Mouse (Mus musculus): ENCODE measurements around the gene Il6st.

Il6st gene

DNA sequence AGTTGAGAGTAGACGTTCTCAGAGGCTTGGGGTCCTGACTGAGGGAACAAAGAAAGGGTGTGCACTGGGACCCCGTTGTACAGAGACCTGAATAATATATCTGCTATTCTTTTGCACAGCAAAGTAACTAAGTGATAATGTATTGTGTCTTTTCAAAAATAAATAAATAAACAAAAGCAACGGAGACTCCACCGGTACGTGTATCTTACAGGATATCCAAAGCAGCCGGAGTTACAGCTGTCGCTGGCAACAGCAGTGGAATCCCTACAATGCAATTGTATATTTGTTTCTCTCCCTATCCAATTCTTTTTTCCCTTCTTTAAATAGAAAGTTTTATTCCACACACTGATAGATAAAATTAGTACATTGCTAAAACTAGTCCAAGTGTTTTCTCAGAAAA, 15.2 kb downstream of the Il6st start:
- no peak for ATAC-seq (ENCODE audit: insufficient number of reproducible peaks, low FRiP score, low TSS enrichment)

DNA sequence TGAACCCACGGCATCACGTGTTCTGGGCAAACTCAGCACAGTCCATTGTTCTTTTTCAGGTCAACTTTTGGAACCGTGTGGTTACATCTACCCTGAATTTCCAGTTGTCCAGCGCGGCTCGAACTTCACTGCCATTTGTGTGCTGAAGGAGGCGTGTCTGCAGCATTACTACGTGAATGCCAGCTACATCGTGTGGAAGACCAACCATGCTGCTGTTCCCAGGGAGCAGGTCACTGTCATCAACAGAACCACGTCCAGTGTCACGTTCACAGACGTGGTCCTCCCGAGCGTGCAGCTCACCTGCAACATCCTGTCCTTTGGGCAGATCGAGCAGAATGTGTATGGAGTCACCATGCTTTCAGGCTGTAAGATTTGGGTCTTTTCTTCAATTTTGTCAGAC, 16.1 kb downstream of the Il6st start:
- ATAC-seq (ENCODE audit: insufficient number of reproducible peaks, low FRiP score, low TSS enrichment), result no peak

DNA sequence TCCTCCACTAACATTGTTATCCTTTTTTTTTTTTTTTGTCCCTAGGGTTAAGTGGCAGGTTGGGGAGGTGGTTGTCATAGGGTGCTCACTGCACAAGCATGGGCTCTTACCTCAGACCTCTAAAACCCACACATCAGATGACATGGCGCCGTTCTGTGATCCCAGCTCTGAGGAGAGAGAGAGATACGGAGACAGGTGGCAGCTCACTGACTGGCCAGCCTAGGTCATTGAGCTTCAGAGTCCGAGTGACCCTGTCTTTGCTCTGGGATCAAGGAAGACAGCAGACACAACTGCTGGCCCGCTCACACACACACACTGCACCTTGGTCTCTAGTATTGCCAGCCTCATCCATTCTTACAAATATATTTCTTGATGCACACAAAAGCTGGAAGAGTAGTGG, 18.7 kb downstream of the Il6st start:
- no peak for ATAC-seq (ENCODE audit: insufficient number of reproducible peaks, low FRiP score, low TSS enrichment)

GRCm38 (mm10) chr13:112483015-112483414, 19.1 kb downstream of the Il6st start:
- no peak for ATAC-seq (ENCODE audit: insufficient number of reproducible peaks, low FRiP score, low TSS enrichment)

GRCm38 (mm10) chr13:112486236-112486635, 22.4 kb downstream of the Il6st start:
- ATAC-seq (ENCODE audit: insufficient number of reproducible peaks, low FRiP score, low TSS enrichment), result no peak

DNA sequence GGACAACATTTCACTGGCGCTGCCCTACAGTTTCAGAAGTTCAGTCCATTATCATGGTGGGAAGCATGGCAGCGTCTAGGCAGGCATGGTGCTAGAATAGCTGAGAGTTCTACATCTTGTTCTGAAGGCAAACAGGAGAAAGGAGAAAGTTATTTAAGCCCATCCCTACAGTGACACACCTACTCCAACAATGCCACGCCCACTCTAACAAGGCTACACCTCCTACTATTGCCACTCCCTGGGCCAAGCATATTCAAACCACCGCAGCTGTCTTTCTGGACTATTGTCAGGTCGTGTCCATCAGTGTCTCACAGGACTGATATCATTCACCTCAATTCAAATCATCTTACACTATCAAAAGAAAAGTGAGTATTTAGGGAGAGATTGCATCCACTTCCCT, 22.8 kb downstream of the Il6st start:
- no peak for ATAC-seq (ENCODE audit: insufficient number of reproducible peaks, low FRiP score, low TSS enrichment)

DNA sequence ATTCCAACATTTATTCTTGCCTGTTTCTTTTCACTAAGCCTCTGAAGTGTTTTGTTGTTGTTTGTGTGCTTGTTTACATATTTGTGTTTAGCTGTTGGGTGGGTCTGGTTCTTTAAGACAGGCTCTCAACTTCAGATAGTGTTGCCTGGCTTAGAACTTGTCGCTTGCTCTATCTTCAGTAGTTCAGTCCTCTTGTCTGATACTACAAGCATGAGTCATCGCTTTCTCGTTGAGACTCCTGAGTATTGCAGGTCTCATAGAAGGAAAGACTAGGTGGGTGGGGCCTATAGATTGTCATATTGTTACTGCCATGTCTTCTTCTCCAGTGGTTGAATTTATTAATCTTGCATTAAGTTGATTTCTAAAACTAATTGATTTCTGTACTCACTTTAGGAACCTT, 26.2 kb downstream of the Il6st start:
- ATAC-seq (ENCODE audit: insufficient number of reproducible peaks, low FRiP score, low TSS enrichment), result no peak

GRCm38 (mm10) chr13:112491636-112492284, 27.9 kb downstream of the Il6st start:
- ATAC-seq (ENCODE audit: insufficient number of reproducible peaks, low FRiP score, low TSS enrichment), result no peak

- no peak for ATAC-seq (ENCODE audit: insufficient number of reproducible peaks, low FRiP score, low TSS enrichment)
Measured at GRCm38 (mm10) chr13:112492285-112492678, 28.4 kb downstream of the Il6st start.

DNA sequence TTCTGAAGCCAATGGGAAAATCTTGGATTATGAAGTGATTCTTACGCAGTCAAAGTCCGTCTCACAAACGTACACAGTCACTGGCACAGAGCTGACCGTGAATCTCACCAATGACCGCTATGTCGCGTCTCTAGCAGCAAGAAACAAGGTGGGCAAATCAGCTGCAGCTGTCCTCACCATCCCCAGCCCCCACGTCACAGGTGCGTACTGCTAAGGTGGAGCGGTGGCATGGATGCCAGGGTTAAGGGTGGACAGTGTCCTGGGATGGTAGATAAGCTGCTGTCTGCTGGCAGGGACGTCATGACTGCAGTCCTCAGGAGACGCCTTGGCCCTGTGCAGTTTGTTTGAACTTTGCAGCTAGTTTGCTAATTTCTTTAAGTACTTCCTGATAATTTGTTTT, 30.7 kb downstream of the Il6st start:
- no peak for ATAC-seq (ENCODE audit: insufficient number of reproducible peaks, low FRiP score, low TSS enrichment)

GRCm38 (mm10) chr13:112500027-112500426, 36.2 kb downstream of the Il6st start:
- ATAC-seq (ENCODE audit: insufficient number of reproducible peaks, low FRiP score, low TSS enrichment), result no peak

- no peak for ATAC-seq (ENCODE audit: insufficient number of reproducible peaks, low FRiP score, low TSS enrichment)
Measured at GRCm38 (mm10) chr13:112500466-112500865, 36.6 kb downstream of the Il6st start.

GRCm38 (mm10) chr13:112503846-112504245, 40.0 kb downstream of the Il6st start:
- ATAC-seq (ENCODE audit: insufficient number of reproducible peaks, low FRiP score, low TSS enrichment), result no peak

GRCm38 (mm10) chr13:112505436-112505835, 41.6 kb downstream of the Il6st start:
- ATAC-seq (ENCODE audit: insufficient number of reproducible peaks, low FRiP score, low TSS enrichment), result no peak

DNA sequence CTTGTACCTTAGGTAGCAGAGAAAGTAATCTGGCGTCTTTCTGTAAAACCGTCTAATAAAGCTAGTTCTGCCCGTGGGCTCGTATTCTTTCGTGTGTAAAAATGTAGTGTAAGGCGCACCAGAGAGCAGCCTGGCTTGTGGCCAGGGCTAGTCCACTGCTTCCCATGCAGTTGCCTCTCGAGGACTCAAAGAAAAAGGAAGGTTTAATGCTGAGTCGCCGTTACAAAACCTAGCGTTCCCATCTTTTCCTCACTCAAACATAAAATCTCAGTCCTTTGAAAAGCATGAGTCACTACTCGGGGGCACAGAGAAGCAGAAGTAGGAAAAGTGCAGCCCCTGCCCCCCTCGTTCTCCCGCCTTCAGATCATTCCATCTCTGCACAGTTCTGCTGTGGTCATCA, 42.9 kb downstream of the Il6st start:
- no peak for ATAC-seq (ENCODE audit: insufficient number of reproducible peaks, low FRiP score, low TSS enrichment)

- no peak for ATAC-seq (ENCODE audit: insufficient number of reproducible peaks, low FRiP score, low TSS enrichment)
Measured at GRCm38 (mm10) chr13:112507691-112508090, 43.8 kb downstream of the Il6st start.

DNA sequence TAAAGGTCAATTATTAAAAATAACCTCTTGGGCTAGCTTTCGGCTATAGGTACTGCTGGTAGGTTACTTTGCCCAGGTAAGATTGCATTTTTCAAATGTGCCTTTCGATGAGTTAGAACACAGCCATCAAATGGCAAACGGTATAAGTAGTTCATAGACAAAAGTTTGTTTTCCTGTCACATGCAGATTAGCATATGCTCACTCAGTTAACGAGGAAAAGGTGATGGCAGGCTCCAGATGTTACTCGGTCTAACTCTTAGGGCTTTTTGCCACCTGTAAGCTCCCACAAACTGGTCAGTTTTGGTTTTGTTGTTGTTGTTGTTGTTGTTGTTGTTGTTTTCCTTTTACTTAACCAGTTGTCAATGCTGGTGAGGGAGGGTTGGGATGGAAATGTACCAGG, 44.6 kb downstream of the Il6st start:
- ATAC-seq (ENCODE audit: insufficient number of reproducible peaks, low FRiP score, low TSS enrichment), result no peak

- ATAC-seq (ENCODE audit: insufficient number of reproducible peaks, low FRiP score, low TSS enrichment), result peak; percentile 79
Measured at GRCm38 (mm10) chr13:112509465-112509864, 45.6 kb downstream of the Il6st start.

DNA sequence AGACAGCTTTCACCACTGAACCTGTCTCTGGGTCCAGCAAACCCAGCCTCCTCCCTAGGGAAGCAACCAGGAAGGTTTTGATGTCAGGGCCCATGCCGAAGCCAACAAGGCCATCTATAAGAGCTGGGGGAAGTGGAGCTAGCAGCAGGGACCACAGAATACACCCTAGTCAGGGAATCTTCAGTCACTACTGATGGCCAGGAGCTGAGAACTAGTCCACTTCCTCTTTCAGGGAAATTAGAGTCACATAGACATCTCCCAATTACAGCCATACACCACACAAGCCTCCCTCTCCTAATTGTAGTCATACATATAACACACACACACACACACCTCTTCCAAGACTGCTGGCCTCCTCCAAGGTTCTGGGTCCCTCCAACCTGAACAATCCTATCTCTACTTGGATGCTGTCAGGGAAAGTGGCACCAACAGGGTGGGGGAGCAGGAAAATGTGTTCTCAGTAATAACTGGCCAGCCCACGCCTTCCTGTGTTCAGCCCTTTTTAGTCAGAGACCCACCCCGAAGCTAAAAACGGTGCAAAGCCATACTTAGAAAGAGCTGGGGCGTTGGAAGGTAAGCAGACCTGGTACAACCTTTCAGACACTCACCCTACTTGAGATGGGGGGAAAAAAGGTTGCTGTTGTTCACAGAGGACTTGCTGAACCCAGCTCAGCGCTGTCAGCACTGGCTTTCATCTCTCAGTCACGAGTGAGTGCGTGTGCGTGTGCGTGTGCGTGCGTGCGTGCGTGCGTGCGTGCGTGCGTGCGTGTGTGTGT, 46.8 kb downstream of the Il6st start:
- no peak for ATAC-seq (ENCODE audit: insufficient number of reproducible peaks, low FRiP score, low TSS enrichment)

GRCm38 (mm10) chr13:112511261-112511660, 47.4 kb downstream of the Il6st start:
- ATAC-seq (ENCODE audit: insufficient number of reproducible peaks, low FRiP score, low TSS enrichment), result no peak

- no peak for ATAC-seq (ENCODE audit: insufficient number of reproducible peaks, low FRiP score, low TSS enrichment)
Measured at GRCm38 (mm10) chr13:112511810-112512209, 47.9 kb downstream of the Il6st start.

DNA sequence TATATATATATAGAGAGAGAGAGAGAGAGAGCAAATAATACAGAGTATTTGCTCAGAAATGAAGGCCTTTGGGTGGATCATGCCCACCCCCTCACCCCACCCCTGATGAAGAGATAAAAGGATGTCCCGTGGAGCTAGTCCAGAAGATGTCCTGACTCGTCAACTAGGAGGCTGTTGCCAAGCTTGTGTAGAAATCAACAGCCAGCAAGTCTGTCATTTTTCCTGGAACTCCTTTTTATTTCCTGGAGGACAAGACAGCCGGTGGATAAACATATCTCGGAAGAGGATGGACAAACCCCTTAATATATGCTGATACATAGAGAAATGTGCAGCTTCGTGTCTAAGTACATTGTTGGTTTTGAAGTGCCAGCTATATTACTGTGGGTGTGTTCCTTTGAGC, 49.0 kb downstream of the Il6st start:
- no peak for ATAC-seq (ENCODE audit: insufficient number of reproducible peaks, low FRiP score, low TSS enrichment)
